Mouse (Mus musculus): ENCODE results near the gene Tarsl2.

Gene Tarsl2

GRCm38 (mm10) chr7:65644643-65645351 is at the start of gene Tarsl2:
Tarsl2 (plus strand) TSS chr7:65644898.
- POLR2A ChIA-PET, result interaction anchor here in 3 of 4 experiments (0.5 to 1.8 kb wide), 46 partner anchors 8 to 1488 kb away, joined by 3 to 17 read pairs (median 4); partner anchors contain the start of genes Mcee (in 1 of the 3), Mphosph10 (in 1 of the 3), Nsmce3 (in 1 of the 3) and Selenos (in 1 of the 3)

DNA sequence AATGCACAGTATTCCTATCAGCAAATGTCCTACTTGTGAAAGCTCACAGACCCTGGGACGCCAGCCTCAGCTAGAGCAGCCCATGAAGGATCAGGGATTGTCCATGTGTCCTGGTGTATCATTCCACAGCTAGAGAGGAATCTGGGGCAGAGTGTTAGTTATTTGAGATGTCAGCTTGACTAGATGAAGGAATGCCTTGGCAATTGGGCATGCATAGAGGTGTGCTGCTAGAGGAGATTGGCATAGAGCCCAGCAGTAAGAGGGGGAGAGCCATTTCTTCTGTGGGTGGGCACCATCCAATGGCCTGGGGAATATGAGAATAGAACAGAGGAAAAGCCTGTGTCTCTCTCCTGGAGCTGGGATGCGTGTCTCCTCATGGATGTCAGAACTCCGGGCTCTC is 38.6 kb upstream of the Tarsl2 start:
- POLR2A ChIA-PET, result no interaction called here

More at GRCm38 (mm10) chr7:65644643-65645351, at the start of gene Tarsl2:
- CTCF ChIA-PET, result interaction anchor here in 3 of 4 experiments (0.5 to 1.6 kb wide), 14 partner anchors 9 to 781 kb away, joined by 3 to 7 read pairs (median 4); no protein-coding TSS in a partner anchor

GRCm38 (mm10) chr7:65607003-65607402 is 37.7 kb upstream of the Tarsl2 start:
- ChIA-PET POLR2A (no interaction called here), CTCF (interaction anchor here in 1 of 4 experiments (0.6 kb wide), 1 partner anchor 16 kb away, joined by 6 read pairs; no protein-coding TSS in a partner anchor)

More for the DNA sequence above, 38.6 kb upstream of the Tarsl2 start:
- CTCF ChIA-PET, result no interaction called here

DNA sequence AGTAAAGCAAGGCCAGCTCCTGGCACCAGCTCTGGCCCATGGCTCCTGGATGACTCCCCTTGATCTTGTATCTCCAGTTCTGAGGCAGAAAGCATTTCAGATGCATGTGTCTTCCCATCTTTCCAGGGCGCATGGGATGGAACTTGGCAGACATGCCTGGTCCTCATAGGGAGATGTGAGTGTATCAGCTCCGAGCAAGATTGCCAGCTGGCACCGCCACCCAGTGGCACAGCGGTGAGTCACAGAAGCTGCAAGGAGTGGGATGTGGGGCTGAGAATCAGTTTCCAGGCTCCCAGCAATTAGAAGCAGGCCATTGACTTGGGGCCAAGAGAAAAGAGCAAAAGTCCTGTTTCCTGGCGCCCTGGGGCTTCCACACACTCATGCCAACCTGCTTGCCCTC is 34.5 kb upstream of the Tarsl2 start:
- ChIA-PET CTCF (interaction anchor here in 2 of 4 experiments (0.6 to 0.9 kb wide), 2 partner anchors 88 to 1087 kb away, joined by 3 to 4 read pairs; no protein-coding TSS in a partner anchor), POLR2A (interaction anchor here in 1 of 4 experiments (1.4 kb wide), 1 partner anchor 14 kb away, joined by 3 read pairs; no protein-coding TSS in a partner anchor)

GRCm38 (mm10) chr7:65610673-65611072 is 34.0 kb upstream of the Tarsl2 start:
- POLR2A ChIA-PET, result interaction anchor here in 1 of 4 experiments (1.4 kb wide), 1 partner anchor 15 kb away, joined by 3 read pairs; no protein-coding TSS in a partner anchor
- CTCF ChIA-PET, result interaction anchor here in 1 of 4 experiments (0.9 kb wide), 1 partner anchor 88 kb away, joined by 3 read pairs; no protein-coding TSS in a partner anchor

- ChIA-PET POLR2A (interaction anchor here in 1 of 4 experiments (0.6 kb wide), 1 partner anchor 33 kb away, joined by 3 read pairs; the partner anchor contains the start of gene Tarsl2), CTCF (no interaction called here)
Observed at GRCm38 (mm10) chr7:65611298-65611697, 33.4 kb upstream of the Tarsl2 start.

DNA sequence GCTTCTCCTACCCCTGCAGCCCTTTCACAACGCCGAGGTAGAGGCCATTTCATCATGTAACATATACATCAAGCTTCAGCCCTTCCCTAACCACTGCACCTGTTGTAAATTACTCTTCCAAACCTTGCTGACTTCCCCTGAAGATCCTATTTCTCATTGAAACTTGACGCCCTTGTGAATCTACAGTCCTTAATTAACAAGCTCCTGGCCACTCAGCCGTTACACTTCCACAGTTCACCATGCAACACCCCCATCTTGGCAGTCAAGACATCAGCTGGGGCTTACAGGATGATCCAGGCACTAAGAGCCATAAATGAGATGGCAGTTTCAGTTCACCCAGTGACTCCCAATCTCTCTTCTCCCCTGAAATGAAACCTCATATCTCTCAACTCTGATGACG is 31.0 kb upstream of the Tarsl2 start:
- ChIA-PET CTCF (no interaction called here), POLR2A (no interaction called here)

DNA sequence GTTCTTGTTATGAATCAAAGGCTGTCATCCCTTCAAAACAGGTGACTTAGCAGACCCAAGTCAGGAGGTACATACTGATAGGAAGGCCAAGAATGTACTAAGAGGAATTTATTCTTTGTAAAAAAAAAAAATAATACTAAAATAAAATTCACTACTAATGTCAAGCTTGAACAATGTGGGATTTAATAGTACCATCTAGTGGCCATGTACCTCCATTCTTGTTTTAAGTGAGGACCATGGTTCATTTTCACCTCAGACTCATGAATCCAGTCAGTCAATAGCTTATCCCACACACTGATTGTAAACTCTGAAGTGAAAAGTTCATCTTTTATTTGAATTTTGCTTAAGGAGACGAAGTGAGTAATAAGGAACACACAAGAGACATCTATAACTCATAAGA is 25.9 kb upstream of the Tarsl2 start:
- POLR2A ChIA-PET, result no interaction called here

GRCm38 (mm10) chr7:65620746-65621145 is 24.0 kb upstream of the Tarsl2 start:
- ChIA-PET CTCF (no interaction called here), POLR2A (no interaction called here)

More for the DNA sequence above, 25.9 kb upstream of the Tarsl2 start:
- CTCF ChIA-PET, result interaction anchor here in 1 of 4 experiments (0.6 to 0.7 kb wide), 2 partner anchors 77 to 300 kb away, joined by 3 to 5 read pairs; no protein-coding TSS in a partner anchor

GRCm38 (mm10) chr7:65623330-65623729 is 21.4 kb upstream of the Tarsl2 start:
- CTCF ChIA-PET, result no interaction called here
- POLR2A ChIA-PET, result no interaction called here

- CTCF ChIA-PET, result no interaction called here
- POLR2A ChIA-PET, result no interaction called here
Observed at GRCm38 (mm10) chr7:65625528-65625927, 19.2 kb upstream of the Tarsl2 start.

DNA sequence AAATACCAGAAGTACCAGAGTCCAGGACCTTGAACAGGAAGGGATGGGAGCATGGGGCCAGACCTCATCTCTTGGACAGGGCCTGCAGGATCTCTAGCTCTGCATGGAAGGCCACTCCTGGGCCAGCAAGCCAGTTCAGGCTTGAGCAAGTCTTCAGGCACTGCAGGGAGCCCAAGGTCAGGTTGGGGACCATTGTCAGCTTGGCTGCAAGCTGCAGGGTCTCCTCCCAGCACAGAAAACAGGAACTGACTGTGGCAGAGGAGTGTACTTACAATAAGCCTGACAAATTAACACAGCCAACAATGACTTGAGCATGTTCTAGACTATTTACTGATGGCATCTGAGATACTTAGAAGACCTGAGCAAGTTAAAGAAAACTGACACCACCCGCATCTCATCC is 14.9 kb upstream of the Tarsl2 start:
- ChIA-PET POLR2A (interaction anchor here in 2 of 4 experiments (1.0 to 1.2 kb wide), 3 partner anchors 10 to 15 kb away, joined by 3 to 4 read pairs (median 3); partner anchors contain the start of gene Tarsl2 (in 2 of the 2)), CTCF (interaction anchor here in 1 of 4 experiments (1.3 kb wide), 1 partner anchor 9 kb away, joined by 5 read pairs; no protein-coding TSS in a partner anchor)

DNA sequence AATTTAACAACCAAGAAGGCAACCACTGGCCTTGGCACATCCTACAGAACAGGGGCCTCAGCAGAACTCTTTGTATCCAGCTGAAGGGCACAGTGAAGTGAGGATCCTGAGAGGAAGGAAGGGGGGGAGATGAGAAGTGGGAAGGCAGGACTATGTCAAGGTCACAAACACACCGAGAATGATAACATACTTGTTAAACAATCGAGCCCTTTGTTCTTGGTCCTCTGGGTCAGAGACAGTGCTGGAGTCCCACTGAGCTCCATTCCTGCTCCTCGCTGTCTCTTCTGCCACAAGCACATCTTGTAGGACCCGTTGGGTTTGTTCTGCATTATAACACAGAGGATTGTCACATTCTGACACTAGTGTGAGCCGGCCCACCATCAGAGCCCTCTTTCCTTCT is 14.0 kb upstream of the Tarsl2 start:
- CTCF ChIA-PET, result interaction anchor here in 1 of 4 experiments (1.3 kb wide), 1 partner anchor 9 kb away, joined by 5 read pairs; no protein-coding TSS in a partner anchor
- POLR2A ChIA-PET, result interaction anchor here in 3 of 4 experiments (0.8 to 1.2 kb wide), 4 partner anchors 9 to 103 kb away, joined by 3 read pairs; partner anchors contain the start of genes Tarsl2 (in 1 of the 3) and Tjp1 (in 1 of the 3)

- CTCF ChIA-PET, result interaction anchor here in 2 of 4 experiments (0.6 to 1.6 kb wide), 2 partner anchors 9 to 99 kb away, joined by 6 to 9 read pairs; partner anchors contain the start of gene Tarsl2 (in 1 of the 2)
- POLR2A ChIA-PET, result interaction anchor here in 3 of 4 experiments (0.7 to 3.1 kb wide), 4 partner anchors 9 to 149 kb away, joined by 3 to 17 read pairs (median 3); partner anchors contain the start of gene Tarsl2 (in 3 of the 3)
Observed at GRCm38 (mm10) chr7:65635831-65636230, 8.9 kb upstream of the Tarsl2 start.

DNA sequence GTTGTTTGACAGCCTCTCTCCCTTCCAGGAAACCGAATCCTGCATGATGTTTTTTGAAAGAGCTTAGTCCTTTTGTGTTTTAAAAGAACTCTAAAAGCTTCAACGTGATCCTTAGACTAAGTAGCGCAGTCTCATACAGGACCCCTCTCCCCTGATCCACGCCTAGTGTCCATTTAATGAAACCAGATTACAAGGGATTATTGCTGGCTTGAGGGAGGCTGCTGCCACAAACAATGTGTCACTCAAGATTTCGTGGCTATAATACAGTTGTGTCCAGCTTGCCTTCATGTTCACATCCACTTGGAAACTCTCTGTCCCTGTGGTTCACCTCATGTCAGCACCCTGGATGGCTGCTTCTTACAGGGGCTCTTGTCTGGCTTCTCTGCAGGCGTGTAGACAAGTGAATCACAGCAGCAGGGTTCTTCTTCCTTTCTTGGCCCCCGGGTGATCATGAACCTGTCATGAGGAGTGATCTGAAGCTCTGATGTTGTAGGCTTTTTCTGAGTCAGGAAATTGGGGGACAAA is 8.3 kb upstream of the Tarsl2 start:
- ChIA-PET POLR2A (interaction anchor here in 3 of 4 experiments (0.7 to 3.1 kb wide), 4 partner anchors 8 to 150 kb away, joined by 3 to 17 read pairs (median 3); partner anchors contain the start of gene Tarsl2 (in 3 of the 3)), CTCF (interaction anchor here in 3 of 4 experiments (0.6 to 1.6 kb wide), 3 partner anchors 8 to 140 kb away, joined by 3 to 9 read pairs (median 6); partner anchors contain the start of gene Tarsl2 (in 1 of the 3))

DNA sequence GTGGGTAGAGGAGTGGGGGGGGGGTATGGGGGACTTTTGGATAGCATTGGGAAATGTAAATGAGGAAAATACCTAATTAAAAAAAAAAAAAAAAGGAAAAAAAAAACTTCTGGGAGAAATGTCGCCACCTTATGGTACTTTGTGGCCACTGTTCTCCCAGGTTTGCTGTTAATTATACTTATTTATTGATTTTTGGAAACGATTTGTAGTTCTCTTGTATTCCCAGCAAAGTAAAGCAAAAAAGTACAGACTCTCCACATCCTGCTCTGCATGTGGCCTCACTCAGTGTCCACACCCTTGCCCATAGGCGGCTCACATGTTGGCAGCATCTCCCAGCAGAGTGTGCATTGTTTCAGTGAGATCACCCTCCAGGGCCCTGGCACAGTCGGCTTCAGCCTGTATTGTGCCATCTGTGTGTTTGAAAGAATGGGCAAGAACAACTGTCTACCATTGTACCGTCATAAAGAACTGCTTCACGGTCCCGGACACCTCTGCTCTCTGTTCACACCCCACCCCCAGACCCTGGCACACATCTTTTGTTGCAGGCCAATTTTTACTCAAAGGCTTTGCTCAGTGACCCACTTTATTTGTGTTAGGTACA is 6.4 kb upstream of the Tarsl2 start:
- ChIA-PET CTCF (interaction anchor here in 2 of 4 experiments (0.7 to 0.9 kb wide), 2 partner anchors 119 to 320 kb away, joined by 3 read pairs; no protein-coding TSS in a partner anchor), POLR2A (no interaction called here)

- CTCF ChIA-PET, result interaction anchor here in 2 of 4 experiments (0.5 to 1.2 kb wide), 2 partner anchors 9 to 697 kb away, joined by 5 to 6 read pairs; no protein-coding TSS in a partner anchor
Observed at GRCm38 (mm10) chr7:65639821-65640382, 4.8 kb upstream of the Tarsl2 start.

DNA sequence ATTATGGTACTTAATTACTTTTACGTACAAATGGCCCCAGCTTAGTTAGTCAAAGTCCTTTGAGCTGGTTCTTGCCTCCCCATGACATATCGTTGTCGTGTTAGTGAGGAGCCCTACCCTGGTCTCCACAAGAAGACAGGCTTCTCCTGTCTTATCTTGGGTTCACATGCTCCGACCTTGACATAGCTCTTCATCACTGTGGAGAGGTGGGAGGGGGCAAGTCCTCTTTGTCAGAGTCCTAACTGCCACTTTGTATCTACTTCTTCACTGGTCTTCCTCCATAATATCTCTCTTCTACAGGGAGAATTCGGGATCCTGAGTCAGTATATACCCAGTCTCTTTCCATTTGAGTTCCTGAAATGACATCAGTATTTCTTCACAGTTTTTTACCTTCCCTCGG is 4.0 kb upstream of the Tarsl2 start:
- ChIA-PET POLR2A (interaction anchor here in 1 of 4 experiments (0.9 kb wide), 1 partner anchor 21 kb away, joined by 3 read pairs; no protein-coding TSS in a partner anchor), CTCF (interaction anchor here in 2 of 4 experiments (0.6 kb wide), 2 partner anchors 239 to 322 kb away, joined by 4 read pairs; no protein-coding TSS in a partner anchor)

More at GRCm38 (mm10) chr7:65639821-65640382, 4.8 kb upstream of the Tarsl2 start:
- POLR2A ChIA-PET, result interaction anchor here in 3 of 4 experiments (0.5 to 1.1 kb wide), 3 partner anchors 9 to 337 kb away, joined by 3 to 5 read pairs (median 3); no protein-coding TSS in a partner anchor

Measured in embryonic stem cell, embryonic (primary cell).